Mouse (Mus musculus): ENCODE data around the gene Mdh2.

Mdh2 gene

GRCm38 (mm10) chr5:135834769-135835491 lies 56.6 kb downstream of the Mdh2 start:
- peak; percentile 77 for DNase-seq (ENCODE audit: low read depth, low spot score)

GRCm38 (mm10) chr5:135835492-135835858 lies 57.2 kb downstream of the Mdh2 start:
- no peak for DNase-seq (ENCODE audit: low read depth, low spot score)

GRCm38 (mm10) chr5:135835981-135836380 lies 57.7 kb downstream of the Mdh2 start:
- no peak for DNase-seq (ENCODE audit: low read depth, low spot score)

Measured in embryo, embryonic 11.5 days (tissue).